ENCODE assay signal across 10 mouse cellular contexts in the genomic region with DNA sequence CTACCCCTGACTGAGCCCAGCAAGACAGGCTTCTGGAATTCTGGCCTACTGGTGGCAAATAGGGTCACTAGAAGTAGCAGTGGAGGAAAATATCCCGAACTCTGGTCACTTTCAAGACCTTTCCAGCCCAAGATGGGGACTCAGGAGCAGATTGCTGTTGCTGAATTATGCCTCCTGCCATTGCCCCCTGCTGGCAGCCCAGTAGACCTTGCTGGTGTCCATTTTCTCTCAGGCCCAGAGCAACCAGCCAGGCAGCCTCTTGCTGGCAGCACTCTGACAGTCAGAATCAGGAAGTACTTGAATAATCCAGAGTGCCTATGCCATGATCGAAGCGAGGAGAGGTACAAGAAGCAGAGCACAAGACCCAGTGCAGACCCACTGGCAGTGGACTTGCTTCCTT. TPM values are rescaled to one million over a fixed set of nuclear protein-coding genes. Genes with fewer than 3 reads are reported as not detected.
DNase-seq lines count a peak whose midpoint lies in the region; ATAC-seq and TF ChIP-seq lines count a peak whose summit lies in the region.
"Had no signal": no experiment of that assay in that cellular context is flagged by ENCODE, and none has a peak within 500 bp of the region (broad histone marks: within the 10 kb centered on the region; RNA-seq: fewer than 3 reads in every experiment).

No protein-coding gene starts in this region.

- no peak for ATAC-seq in midbrain, postnatal 0 days (ENCODE audit: low FRiP score)
- no peak for ATAC-seq in midbrain, embryonic 16.5 days
- ATAC-seq in liver, embryonic 14.5 days (ENCODE audit: insufficient read depth): no peak

- peak; percentile 49 for DNase-seq in adrenal gland, postnatal 10 days
- DNase-seq in adrenal gland, adult 18-20 months (ENCODE audit: low spot score in 2 of 2): no peak
- no peak for DNase-seq in midbrain, postnatal 0 days (ENCODE audit: low spot score)
- peak in 1 of 3 experiments; percentile 10 for DNase-seq in liver, embryonic 14.5 days (ENCODE audit: low read depth in 3 of 3, low spot score in 3 of 3)
- peak; percentile 57 for DNase-seq in testis, postnatal 10 days (ENCODE audit: low spot score)
- DNase-seq in cerebellum, adult 18-20 months: no peak
- no peak for DNase-seq in gastrocnemius, postnatal 4 days (ENCODE audit: low spot score in 2 of 2)
- DNase-seq: liver, embryonic 13.5 days had no signal

- TF ChIP-seq EP300 in liver, embryonic 14.5 days (IDR thresholded peaks at IDR 0.05; ENCODE audit: low read depth): no peak

- 80% methylated on average over 3 of the region's 3 CpGs for WGBS in midbrain, postnatal 0 days
- 80% methylated on average over 3 of the region's 3 CpGs for WGBS in midbrain, embryonic 16.5 days
- WGBS in liver, embryonic 14.5 days (ENCODE audit: insufficient replicate concordance): 24% methylated on average over 3 of the region's 3 CpGs

- TF ChIP-seq CTCF in midbrain, postnatal 0 days (IDR thresholded peaks at IDR 0.05): peak; percentile 63
- peak; percentile 74 for TF ChIP-seq CTCF in liver, embryonic 14.5 days (IDR thresholded peaks at IDR 0.05; ENCODE audit: low read depth)

- no peak overlapping the region for H3K9ac ChIP-seq in midbrain, postnatal 0 days (replicated peaks; ENCODE audit: low read length, poor library complexity, severe bottlenecking)
- H3K9ac ChIP-seq in midbrain, embryonic 16.5 days (ENCODE audit: low read depth, low read length): no peak overlapping the region
- H3K9ac ChIP-seq in liver, embryonic 14.5 days (replicated peaks): no peak overlapping the region
- H3K9ac ChIP-seq: liver, embryonic 13.5 days; stomach, embryonic 15.5 days had no signal

- no peaks in the 10 kb centered on the region for H3K36me3 ChIP-seq in midbrain, postnatal 0 days (ENCODE audit: insufficient read depth, low read length)
- 0 out of 2 replicates have a peak, but pooled peaks cover 2% of the 10 kb centered on the region for H3K36me3 ChIP-seq in midbrain, embryonic 16.5 days (ENCODE audit: control insufficient read depth, insufficient read depth, low read length)
- no peaks in the 10 kb centered on the region for H3K36me3 ChIP-seq in liver, embryonic 14.5 days (replicated peaks; ENCODE audit: control insufficient read depth, insufficient read depth, low read depth)
- H3K36me3 ChIP-seq: liver, embryonic 13.5 days; stomach, embryonic 15.5 days had no signal

- H3K4me2 ChIP-seq in midbrain, postnatal 0 days (ENCODE audit: low read depth, low read length, poor library complexity, severe bottlenecking): no peak overlapping the region
- H3K4me2 ChIP-seq in midbrain, embryonic 16.5 days (ENCODE audit: low read length): no peak overlapping the region
- no peak overlapping the region for H3K4me2 ChIP-seq in liver, embryonic 14.5 days (ENCODE audit: low read depth)
- H3K4me2 ChIP-seq: liver, embryonic 13.5 days; stomach, embryonic 15.5 days had no signal

- H3K4me1 ChIP-seq in midbrain, postnatal 0 days (ENCODE audit: insufficient read depth, low read length): no peaks in the 10 kb centered on the region
- peaks cover 7% of the 10 kb centered on the region; the same call in 1 of the 2 replicates for H3K4me1 ChIP-seq in midbrain, embryonic 16.5 days (ENCODE audit: control insufficient read depth, insufficient read depth, low read length)
- no peaks in the 10 kb centered on the region; a peak in 1 of 4 replicates for H3K4me1 ChIP-seq in liver, embryonic 14.5 days (replicated peaks; ENCODE audit: control insufficient read depth in 2 of 2, insufficient read depth in 2 of 2, low read length in 1 of 2)
- H3K4me1 ChIP-seq: liver, embryonic 13.5 days; stomach, embryonic 15.5 days had no signal

- H3K9me3 ChIP-seq in midbrain, postnatal 0 days (ENCODE audit: low read length): no peaks in the 10 kb centered on the region
- no peaks in the 10 kb centered on the region for H3K9me3 ChIP-seq in midbrain, embryonic 16.5 days (replicated peaks; ENCODE audit: control insufficient read depth, low read length, poor library complexity, severe bottlenecking)
- no peaks in the 10 kb centered on the region for H3K9me3 ChIP-seq in liver, embryonic 14.5 days (ENCODE audit: control insufficient read depth, low read length)
- H3K9me3 ChIP-seq: liver, embryonic 13.5 days; stomach, embryonic 15.5 days had no signal

- no peak overlapping the region for H3K27ac ChIP-seq in midbrain, postnatal 0 days (ENCODE audit: low read depth, low read length)
- no peak overlapping the region for H3K27ac ChIP-seq in midbrain, embryonic 16.5 days (ENCODE audit: low read length)
- H3K27ac ChIP-seq in liver, embryonic 14.5 days: no peak overlapping the region
- H3K27ac ChIP-seq: liver, embryonic 13.5 days; stomach, embryonic 15.5 days had no signal

- no peak overlapping the region for H3K4me3 ChIP-seq in midbrain, postnatal 0 days (ENCODE audit: low read depth, low read length)
- no peak overlapping the region for H3K4me3 ChIP-seq in midbrain, embryonic 16.5 days (ENCODE audit: low read depth, low read length)
- H3K4me3 ChIP-seq in liver, embryonic 14.5 days (ENCODE audit: insufficient read depth in 1 of 2, low read depth in 2 of 2, low read length in 2 of 2): no peak overlapping the region
- H3K4me3 ChIP-seq: liver, embryonic 13.5 days; stomach, embryonic 15.5 days had no signal

- no peaks in the 10 kb centered on the region for H3K27me3 ChIP-seq in midbrain, postnatal 0 days (ENCODE audit: insufficient read depth, low read length)
- no peaks in the 10 kb centered on the region for H3K27me3 ChIP-seq in midbrain, embryonic 16.5 days (ENCODE audit: control insufficient read depth, insufficient read depth, low read depth, low read length)
- H3K27me3 ChIP-seq in liver, embryonic 14.5 days (ENCODE audit: control insufficient read depth, insufficient read depth, low read length): no peaks in the 10 kb centered on the region; the same call in 1 of the 2 replicates
- H3K27me3 ChIP-seq: stomach, embryonic 15.5 days had no signal

RNA-seq across cellular contexts. Expression of gene Pnck, which starts 4.4 kb away (rescaled TPM):
- 10 to 100 TPM in 1 of 2 experiments, 1 to 10 TPM in 1; 5.6 to 13.8 TPM for total RNA-seq in adrenal gland, postnatal 10 days (2021)
- 10 to 100 TPM; 10.6 to 11.7 TPM for total RNA-seq in adrenal gland, adult 18-20 months (2021)
- total RNA-seq in midbrain, postnatal 0 days (2014; rRNA removed): 89.4 and 136 TPM in 2 replicates
- 159 and 172 TPM in 2 replicates for polyA plus RNA-seq in midbrain, postnatal 0 days (2015; fragmentation: Nextera tagmentation; extraction: Ambion mirVana)
- polyA plus RNA-seq in midbrain, embryonic 16.5 days (2015; fragmentation: Nextera tagmentation; extraction: Ambion mirVana): 197 and 208 TPM in 2 replicates
- polyA plus RNA-seq in liver, embryonic 14.5 days (2012; rRNA removed): 0.89 and 0.93 TPM in 2 replicates
- 0.96 TPM in 2 replicates for polyA plus RNA-seq in liver, embryonic 14.5 days (2014; fragmentation: Nextera tagmentation; extraction: Ambion mirVana)
- 10 to 100 TPM; 11.4 to 12.8 TPM for total RNA-seq in gastrocnemius, postnatal 4 days (2021)

RNA-seq across cellular contexts. Expression of gene Dusp9, which starts 16.3 kb away (rescaled TPM):
- total RNA-seq in adrenal gland, postnatal 10 days (2021): 1 to 10 TPM in 1 of 2 experiments, under 1 TPM in 1; 0.67 to 1.1 TPM
- total RNA-seq in adrenal gland, adult 18-20 months (2021): under 1 TPM; 0.20 to 0.35 TPM
- 1.4 and 2.1 TPM in 2 replicates for total RNA-seq in midbrain, postnatal 0 days (2014; rRNA removed)
- polyA plus RNA-seq in midbrain, postnatal 0 days (2015; fragmentation: Nextera tagmentation; extraction: Ambion mirVana): 0.39 and 0.68 TPM in 2 replicates
- polyA plus RNA-seq in midbrain, embryonic 16.5 days (2015; fragmentation: Nextera tagmentation; extraction: Ambion mirVana): 0.21 and 0.22 TPM in 2 replicates
- polyA plus RNA-seq in liver, embryonic 14.5 days (2012; rRNA removed): 23.0 and 24.7 TPM in 2 replicates
- polyA plus RNA-seq in liver, embryonic 14.5 days (2014; fragmentation: Nextera tagmentation; extraction: Ambion mirVana): 8.1 and 9.3 TPM in 2 replicates
- total RNA-seq in gastrocnemius, postnatal 4 days (2021): under 1 TPM; 0.12 to 0.41 TPM

RNA-seq across cellular contexts. Expression of gene Slc6a8, which starts 17.4 kb away (rescaled TPM):
- total RNA-seq in adrenal gland, postnatal 10 days (2021): 10 to 100 TPM; 31.9 to 43.3 TPM
- 10 to 100 TPM; 74.5 to 97.7 TPM for total RNA-seq in adrenal gland, adult 18-20 months (2021)
- total RNA-seq in midbrain, postnatal 0 days (2014; rRNA removed): 49.5 and 69.4 TPM in 2 replicates
- 6.0 and 6.6 TPM in 2 replicates for polyA plus RNA-seq in midbrain, postnatal 0 days (2015; fragmentation: Nextera tagmentation; extraction: Ambion mirVana)
- 6.6 and 7.3 TPM in 2 replicates for polyA plus RNA-seq in midbrain, embryonic 16.5 days (2015; fragmentation: Nextera tagmentation; extraction: Ambion mirVana)
- polyA plus RNA-seq in liver, embryonic 14.5 days (2012; rRNA removed): 1.7 and 2.0 TPM in 2 replicates
- polyA plus RNA-seq in liver, embryonic 14.5 days (2014; fragmentation: Nextera tagmentation; extraction: Ambion mirVana): 0.29 and 0.34 TPM in 2 replicates
- total RNA-seq in gastrocnemius, postnatal 4 days (2021): 10 to 100 TPM; 58.9 to 66.2 TPM

Comparison
In these comparisons a context has a peak if more than half of its experiments do, and no peak if none do; other contexts are left out.
1. DNase-seq: peak in adrenal gland, postnatal 10 days (single experiment) and testis, postnatal 10 days (single experiment); none in adrenal gland, adult 18-20 months (0 of 2), midbrain, postnatal 0 days (single experiment), cerebellum, adult 18-20 months (0 of 2) and gastrocnemius, postnatal 4 days (0 of 2).